Mouse (Mus musculus): ENCODE results near the gene Prkar1b.

Prkar1b gene

GRCm38 (mm10) chr5:139110140-139110855 is 39.5 kb downstream of the Prkar1b start:
- no peak for DNase-seq (ENCODE audit: low spot score)

DNA sequence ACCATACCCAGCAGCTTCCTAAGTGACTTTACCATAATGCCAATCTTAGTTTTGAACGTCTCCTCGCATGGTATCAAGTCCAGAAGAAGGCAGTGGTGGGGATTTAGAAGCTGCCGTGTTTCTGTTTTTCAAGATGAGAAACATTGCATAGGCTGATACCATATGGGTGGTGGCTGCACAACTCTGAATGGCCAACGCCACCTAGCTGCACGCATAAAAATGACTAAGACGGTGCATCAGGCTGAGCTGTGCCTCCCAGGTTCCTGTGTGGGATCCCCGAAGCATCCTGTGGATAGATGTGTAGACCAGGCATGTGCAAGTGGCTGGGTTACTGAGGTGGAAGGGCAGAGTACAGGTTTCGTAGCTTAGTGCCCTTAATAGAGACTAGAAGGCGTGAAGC is 42.0 kb downstream of the Prkar1b start:
- no peak for DNase-seq (ENCODE audit: low spot score)

- no peak for DNase-seq (ENCODE audit: low spot score)
Measured at GRCm38 (mm10) chr5:139101783-139102182, 48.0 kb downstream of the Prkar1b start.

DNA sequence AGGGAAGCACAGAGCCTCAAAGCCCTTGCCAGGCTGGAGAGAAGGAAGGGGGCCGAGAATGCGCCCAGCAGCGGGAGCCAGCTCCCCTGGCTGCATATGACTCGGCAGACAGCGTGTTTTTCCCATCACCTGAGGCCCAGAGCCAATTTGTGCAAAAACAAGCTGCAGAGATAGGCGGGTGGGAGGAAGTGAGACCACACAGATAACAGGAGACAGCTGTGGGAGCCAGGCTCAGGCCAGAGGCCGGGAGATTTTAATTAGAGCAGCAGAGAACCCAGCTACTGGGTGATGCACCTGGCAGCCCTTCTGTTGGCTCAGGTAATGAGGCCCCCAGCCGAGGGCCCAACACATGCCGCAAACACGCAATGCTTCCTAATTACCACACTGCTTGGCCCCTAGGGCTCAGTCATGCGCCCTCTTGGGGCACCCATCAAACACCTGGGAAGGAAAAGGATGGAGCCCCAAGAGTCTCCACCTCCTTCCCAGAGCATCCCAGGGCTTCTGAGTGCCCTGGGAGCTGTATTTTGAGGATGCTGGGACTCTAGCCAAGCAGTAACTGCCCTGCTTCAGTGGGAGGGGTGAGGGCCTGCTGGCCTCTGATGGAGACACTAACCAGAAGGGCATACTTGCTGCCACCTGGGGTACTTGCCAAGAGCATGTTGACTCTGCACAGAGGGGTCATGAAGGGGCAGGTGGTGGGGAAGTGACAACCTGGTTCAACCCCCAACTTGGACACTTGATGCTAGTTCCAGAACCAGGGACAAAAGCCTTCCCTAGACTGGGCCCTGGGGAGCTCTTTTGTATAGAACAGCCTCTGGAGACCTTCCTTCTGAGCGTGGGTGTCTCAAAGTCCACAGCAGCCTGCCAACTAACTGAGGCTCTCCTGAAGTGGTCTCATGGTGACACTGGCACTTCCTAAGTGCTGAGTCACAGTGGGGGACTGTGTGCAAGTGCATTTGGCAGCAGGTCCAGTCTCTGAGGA is 50.5 kb downstream of the Prkar1b start:
- DNase-seq (ENCODE audit: low spot score): no peak

DNA sequence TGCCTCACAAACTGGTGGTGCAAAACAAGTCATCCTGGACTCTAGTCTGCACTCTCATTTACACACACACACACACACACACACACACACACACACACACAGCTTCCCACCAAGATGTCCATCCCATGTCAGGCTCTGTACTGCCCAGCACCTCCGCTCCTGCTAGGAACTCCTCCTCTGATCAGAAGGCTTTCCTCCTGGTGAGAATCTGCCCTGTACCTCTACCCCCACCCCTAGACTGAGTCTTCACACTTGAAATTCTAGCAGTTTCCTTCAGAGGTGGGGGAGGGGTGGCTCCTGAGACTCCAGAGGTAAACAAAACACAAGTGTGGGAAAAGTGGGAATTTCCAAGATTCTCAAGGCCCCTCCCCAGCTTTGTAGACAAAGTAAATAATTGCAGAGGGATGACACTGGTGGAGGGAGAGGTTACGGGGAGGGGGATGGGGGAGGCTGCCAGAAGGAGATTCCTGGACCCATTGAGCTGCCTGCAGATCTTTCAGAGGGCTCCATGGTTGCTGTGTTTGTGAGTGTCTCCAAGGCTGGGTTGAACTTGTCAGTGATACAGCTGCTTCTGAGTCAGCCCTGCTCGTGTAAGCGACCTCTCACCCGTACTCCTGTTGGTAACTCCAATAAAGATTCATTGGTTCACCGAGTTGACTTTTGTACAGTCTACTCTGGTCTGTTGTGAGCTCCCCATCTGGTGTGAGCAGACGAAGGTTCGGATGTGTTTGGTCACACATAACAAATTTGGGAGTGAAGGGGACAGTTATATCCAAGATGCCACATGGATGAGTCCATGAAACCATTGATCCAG is 54.3 kb downstream of the Prkar1b start:
- no peak for DNase-seq (ENCODE audit: low spot score)

DNA sequence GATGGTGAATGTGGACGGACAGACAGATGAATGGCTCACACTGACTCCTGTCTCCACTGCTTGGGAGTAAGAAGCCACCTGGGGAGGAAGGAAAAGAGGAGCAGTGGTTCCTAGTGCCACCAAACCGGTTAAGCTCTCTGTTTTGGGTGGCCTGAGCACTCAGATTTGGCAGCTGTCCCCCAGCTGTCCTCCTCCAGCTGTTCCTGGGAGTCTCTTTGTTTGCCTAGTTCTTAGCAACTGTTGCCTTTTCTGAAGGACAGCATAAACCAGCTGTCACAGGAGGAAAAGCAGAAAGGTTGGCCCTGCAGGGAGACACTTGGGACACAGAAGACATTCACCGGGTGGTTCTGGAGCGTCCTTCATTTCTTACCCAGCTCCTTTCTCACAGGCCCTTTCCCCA is 56.3 kb downstream of the Prkar1b start:
- DNase-seq (ENCODE audit: low spot score): no peak

DNA sequence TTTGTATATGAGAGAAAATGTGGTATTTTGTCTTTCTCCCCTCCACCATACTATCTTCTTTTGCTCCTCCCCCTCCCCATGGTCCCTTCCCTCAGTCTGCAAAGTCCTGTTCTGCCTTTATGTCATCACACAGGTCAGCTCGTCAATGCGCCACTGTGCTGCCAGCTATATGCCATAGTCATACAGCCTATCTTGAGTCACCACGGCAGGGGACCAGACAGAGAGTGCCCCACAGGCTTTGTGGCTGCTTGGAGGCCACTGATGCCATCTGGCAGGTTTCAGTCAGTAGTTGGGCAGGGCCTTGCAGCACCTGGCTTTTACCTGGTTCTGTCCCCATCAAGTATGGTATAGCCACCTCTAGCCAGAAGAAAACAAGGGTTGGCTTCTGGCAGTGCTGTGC is 58.1 kb downstream of the Prkar1b start:
- DNase-seq (ENCODE audit: low spot score): no peak

GRCm38 (mm10) chr5:139090162-139090561 is 59.6 kb downstream of the Prkar1b start:
- DNase-seq (ENCODE audit: low spot score): no peak

- no peak for DNase-seq (ENCODE audit: low spot score)
Measured at GRCm38 (mm10) chr5:139088173-139088572, 61.6 kb downstream of the Prkar1b start.

DNA sequence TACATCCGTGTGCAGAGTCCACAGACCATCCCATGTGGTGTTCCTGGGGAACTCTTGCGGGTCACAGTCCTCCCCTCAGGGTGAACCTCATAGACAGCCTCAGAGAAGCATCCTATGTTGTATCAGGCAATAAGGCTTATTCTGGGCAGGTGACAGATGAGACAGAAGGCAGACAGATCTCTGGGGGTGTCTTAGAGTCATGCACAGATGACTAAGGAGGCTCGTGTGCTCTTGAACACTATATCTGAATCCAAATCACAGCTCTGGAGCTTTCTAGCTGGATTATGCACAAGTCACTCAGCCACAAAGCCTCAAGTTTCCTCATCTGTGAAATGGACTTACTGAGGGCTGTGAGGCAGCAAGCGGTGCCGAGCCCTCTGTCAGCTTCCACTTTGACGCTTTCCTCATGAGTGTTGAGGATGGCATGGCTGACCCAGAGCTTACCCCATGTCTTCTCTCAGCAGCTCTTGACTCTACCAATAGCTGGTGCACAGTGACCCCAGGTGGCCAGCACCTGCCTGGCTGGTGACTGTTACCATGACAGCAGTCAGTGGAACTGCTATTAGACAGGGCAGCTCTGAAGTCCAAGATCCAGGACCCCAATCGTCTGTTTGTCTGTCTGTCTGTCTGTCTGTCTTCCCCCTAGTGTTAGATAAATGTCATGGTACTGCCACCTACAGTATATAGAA is 64.8 kb downstream of the Prkar1b start:
- DNase-seq (ENCODE audit: low spot score): peak; percentile 40

GRCm38 (mm10) chr5:139084302-139084701 is 65.5 kb downstream of the Prkar1b start:
- DNase-seq (ENCODE audit: low spot score): peak; percentile 51

DNA sequence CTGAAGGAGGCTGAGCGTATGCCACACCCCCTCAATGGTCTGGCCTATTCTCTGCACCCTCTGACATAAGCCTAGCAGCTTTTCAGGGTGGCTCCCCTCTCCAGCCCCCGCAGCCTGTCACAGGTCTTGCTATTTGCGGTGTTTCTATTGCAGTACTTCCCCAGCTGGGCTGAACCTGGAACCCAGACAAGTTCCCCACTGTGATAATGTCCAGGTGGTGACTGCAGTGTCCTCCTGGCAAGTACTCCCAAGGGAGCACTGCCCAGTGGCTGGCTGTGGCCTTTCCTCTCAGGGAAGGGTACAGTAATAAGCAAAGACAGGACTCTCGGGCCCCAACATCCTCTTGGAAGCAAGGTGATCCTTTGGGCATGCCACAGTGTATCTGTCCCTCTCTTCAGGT is 66.0 kb downstream of the Prkar1b start:
- no peak for DNase-seq (ENCODE audit: low spot score)

- DNase-seq (ENCODE audit: low spot score): no peak
Measured at GRCm38 (mm10) chr5:139081370-139081769, 68.4 kb downstream of the Prkar1b start.

- no peak for DNase-seq (ENCODE audit: low spot score)
Measured at GRCm38 (mm10) chr5:139078156-139078462, 71.7 kb downstream of the Prkar1b start.

DNA sequence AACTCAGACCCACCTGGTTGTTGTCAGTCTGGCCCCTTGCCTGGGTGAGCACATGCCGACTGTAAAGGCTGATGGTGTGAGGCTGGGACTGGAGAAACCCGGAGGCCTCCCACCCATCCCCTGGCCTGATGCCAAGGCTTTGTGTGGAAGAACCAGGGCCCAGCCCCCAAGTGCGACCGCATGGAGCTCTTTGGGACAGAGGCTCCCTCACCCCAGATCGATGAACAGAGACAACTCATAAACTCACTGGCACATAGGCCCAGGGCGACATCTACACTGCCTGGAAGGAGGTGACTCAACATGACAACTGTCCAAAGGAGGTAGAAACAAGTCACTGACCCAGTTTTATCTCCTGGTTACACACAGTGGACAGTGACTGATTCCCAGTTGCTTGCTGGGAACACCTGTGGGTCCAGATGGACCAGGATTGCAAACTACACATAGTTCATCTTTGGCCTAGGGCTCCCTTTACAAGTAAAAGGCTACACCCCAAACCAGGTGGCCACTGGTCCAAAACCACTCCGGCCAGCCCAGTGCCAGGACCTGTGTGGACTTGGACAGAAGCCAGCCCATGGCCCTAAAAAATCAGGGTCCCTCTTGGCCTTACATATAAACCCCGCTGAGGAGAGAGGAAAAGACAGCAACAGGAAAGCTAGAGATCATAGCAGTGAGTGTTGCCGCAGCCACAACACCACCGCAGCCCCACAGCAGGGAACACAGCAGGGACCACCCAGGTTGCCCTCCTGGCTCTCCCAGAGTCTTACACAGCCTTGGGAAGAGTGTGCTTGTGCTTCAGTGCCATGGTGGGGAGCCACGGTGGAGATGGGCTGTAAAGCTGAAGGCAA is 72.3 kb downstream of the Prkar1b start:
- no peak for DNase-seq (ENCODE audit: low spot score)

- no peak for DNase-seq (ENCODE audit: low spot score)
Measured at GRCm38 (mm10) chr5:139076450-139076849, 73.4 kb downstream of the Prkar1b start.

DNA sequence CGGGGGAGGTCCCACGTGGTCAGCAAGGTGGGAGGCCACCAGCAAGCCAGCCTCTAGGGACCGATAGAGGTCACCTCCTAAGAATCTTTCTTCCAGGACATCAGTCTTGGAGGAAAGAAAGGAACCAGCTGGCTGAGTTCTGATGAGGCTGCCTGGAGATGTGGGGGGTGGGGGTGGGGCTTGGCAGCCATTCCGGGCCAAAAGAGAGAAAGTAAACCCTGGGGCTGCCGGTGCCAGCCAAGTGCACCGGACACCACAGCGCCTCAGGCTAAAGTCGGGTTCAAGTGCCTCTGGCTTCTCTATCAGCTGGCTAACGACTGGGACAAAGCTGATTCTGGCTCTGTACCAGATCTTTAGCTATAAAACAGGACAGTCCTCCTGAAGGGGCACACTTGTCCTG is 74.0 kb downstream of the Prkar1b start:
- no peak for DNase-seq (ENCODE audit: low spot score)

DNA sequence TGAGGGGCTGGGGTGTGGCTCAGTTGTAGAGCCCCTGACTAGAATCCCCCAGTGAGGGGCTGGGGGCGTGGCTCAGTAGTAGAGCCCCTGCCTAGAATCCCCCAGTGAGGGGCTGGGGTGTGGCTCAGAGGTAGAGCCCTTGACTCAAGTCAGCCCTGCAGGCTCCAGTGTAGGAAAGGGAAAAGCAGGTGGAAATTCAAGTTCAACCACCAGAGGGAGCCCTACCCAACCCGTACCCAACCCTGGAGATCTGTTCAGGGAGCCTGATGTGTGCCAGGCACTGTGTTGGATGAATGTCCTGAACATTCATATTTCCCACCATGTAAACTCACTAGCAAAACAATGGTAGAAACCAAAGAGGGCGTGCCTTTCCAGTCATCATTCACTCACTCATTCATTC is 74.7 kb downstream of the Prkar1b start:
- peak; percentile 70 for DNase-seq (ENCODE audit: low spot score)

GRCm38 (mm10) chr5:139073977-139074376 is 75.8 kb downstream of the Prkar1b start:
- no peak for DNase-seq (ENCODE audit: low spot score)

- no peak for DNase-seq (ENCODE audit: low spot score)
Measured at GRCm38 (mm10) chr5:139072866-139073265, 76.9 kb downstream of the Prkar1b start.

All from layer of hippocampus, adult 9-10 months (tissue).